ENCODE assay signal across 16 mouse cellular contexts in genomic region chr6:12503867-12504266, GRCm38 (mm10).
"Had no signal": no experiment of that assay in that cellular context is flagged by ENCODE, and none has a peak within 500 bp of the region (broad histone marks: within the 10 kb centered on the region; RNA-seq: fewer than 3 reads in every experiment).

No protein-coding gene starts in this region.

- H3K9me3 ChIP-seq: limb, embryonic 10.5 days; liver, embryonic 15.5 days; midbrain, embryonic 10.5 days; neural tube, embryonic 15.5 days had no signal

- H3K36me3 ChIP-seq: limb, embryonic 10.5 days; liver, embryonic 15.5 days; midbrain, embryonic 10.5 days; neural tube, embryonic 15.5 days had no signal

- DNase-seq: kidney, postnatal 10 days; kidney, postnatal 4 days; lung, adult 2 months; lung, postnatal 10 days; lung, postnatal 4 days; midbrain, embryonic 14.5 days; right cerebral cortex, adult 18-20 months; right cerebral cortex, postnatal 25 days; thymus, postnatal 36 days had no signal

- H3K9ac ChIP-seq: liver, embryonic 15.5 days; neural tube, embryonic 15.5 days had no signal

- H3K27me3 ChIP-seq: liver, embryonic 15.5 days; neural tube, embryonic 15.5 days had no signal

- H3K4me2 ChIP-seq: liver, embryonic 11.5 days; liver, embryonic 15.5 days; neural tube, embryonic 15.5 days had no signal

- H3K4me3 ChIP-seq: layer of hippocampus, adult 2 months; limb, embryonic 10.5 days; liver, embryonic 15.5 days; midbrain, embryonic 10.5 days; myocyte; neural tube, embryonic 15.5 days had no signal

- H3K27ac ChIP-seq: layer of hippocampus, adult 2 months; limb, embryonic 10.5 days; liver, embryonic 15.5 days; midbrain, embryonic 10.5 days; neural tube, embryonic 15.5 days had no signal

- H3K4me1 ChIP-seq: limb, embryonic 10.5 days; liver, embryonic 15.5 days; midbrain, embryonic 10.5 days; neural tube, embryonic 15.5 days had no signal
